Mouse (Mus musculus) midbrain, postnatal 0 days (tissue): ENCODE measurements around the gene Tmem251. TPM values are rescaled to one million over a fixed set of nuclear protein-coding genes. Genes with fewer than 3 reads are reported as not detected.

Source experiments
- ATAC-seq: fragments of 200-750 bp; cut with Nextera tagmentation; 2 replicates; pipeline ENCODE4 v1.8.0; 2017; ENCODE audit warnings: moderate number of reproducible peaks, mild to moderate bottlenecking, moderate TSS enrichment, moderate library complexity; ENCODE audit not compliant: low FRiP score
- DNase-seq: peaks from one replicate; pipeline ENCODE4 v3.0.0-alpha.2; 2015; ENCODE audit warnings: low spot score
- H3K27ac ChIP-seq: fragments of 300-500 bp; sonication (generic); 2 replicates; pipeline ENCODE4 v1.5.1; 2014; ENCODE audit warnings: low read depth, mild to moderate bottlenecking, low read length, mixed read lengths
- H3K27me3 ChIP-seq: fragments of 300-500 bp; sonication (generic); 2 replicates; pipeline ENCODE4 v1.6.1; 2014; ENCODE audit warnings: low read length, control low read depth, mixed read lengths; ENCODE audit not compliant: insufficient read depth
- H3K36me3 ChIP-seq: fragments of 300-500 bp; sonication (generic); 2 replicates; pipeline ENCODE4 v1.6.1; 2014; ENCODE audit warnings: low read length, control low read depth, mixed read lengths; ENCODE audit not compliant: insufficient read depth
- H3K4me1 ChIP-seq: fragments of 300-500 bp; sonication (generic); 2 replicates; pipeline ENCODE4 v1.6.1; 2014; ENCODE audit warnings: mild to moderate bottlenecking, control low read depth, antibody characterized with exemption, low read length, mixed read lengths; ENCODE audit not compliant: insufficient read depth
- H3K4me2 ChIP-seq: fragments of 300-500 bp; sonication (generic); 2 replicates; pipeline ENCODE4 v1.6.1; 2014; ENCODE audit warnings: low read depth, mild to moderate bottlenecking, low read length, mixed read lengths; ENCODE audit not compliant: poor library complexity, severe bottlenecking
- H3K4me3 ChIP-seq: fragments of 300-500 bp; sonication (generic); 2 replicates; pipeline ENCODE4 v1.5.1; 2014; ENCODE audit warnings: low read depth, mild to moderate bottlenecking, low read length, moderate library complexity
- H3K9ac ChIP-seq: fragments of 300-500 bp; sonication (generic); replicated peaks from 2 replicates; pipeline ENCODE4 v1.6.1; 2014; ENCODE audit warnings: mild to moderate bottlenecking, low read length, moderate library complexity, mixed read lengths; ENCODE audit not compliant: poor library complexity, severe bottlenecking
- H3K9me3 ChIP-seq: fragments of 300-500 bp; sonication (generic); 2 replicates; pipeline ENCODE4 v1.6.1; 2016; ENCODE audit warnings: low read length, control low read depth
- CTCF ChIP-seq: IDR thresholded peaks from 2 replicates; pipeline ENCODE4 v1.5.1; 2016; ENCODE audit warnings: antibody characterized with exemption, mild to moderate bottlenecking
- WGBS: fragments of 180-500 bp; shearing (Covaris S2); extraction: QIAGEN DNeasy Blood & Tissue Kit; methylation state at CpG from one replicate; pipeline ENCODE4 v1.1.7; 2014; 5-methylcytosine and 5-hydroxymethylcytosine counted together
- polyA plus RNA-seq: library from polyadenylated mRNA; unstranded; fragments of >200 nt; fragmentation: Nextera tagmentation; extraction: Ambion mirVana; gene quantifications from 2 replicates; pipeline ENCODE4 v1.2.1, GENCODE M21; 2015
- total RNA-seq: library from RNA; depleted of rRNA; stranded (reverse); fragments of >200 nt; gene quantifications from 2 replicates; pipeline ENCODE4 v1.2.3, GENCODE M21; 2014

Tmem251 gene
- total and polyA plus RNA-seq, 2 experiments from 2014 or later: 6.2 to 11.9 TPM

DNA sequence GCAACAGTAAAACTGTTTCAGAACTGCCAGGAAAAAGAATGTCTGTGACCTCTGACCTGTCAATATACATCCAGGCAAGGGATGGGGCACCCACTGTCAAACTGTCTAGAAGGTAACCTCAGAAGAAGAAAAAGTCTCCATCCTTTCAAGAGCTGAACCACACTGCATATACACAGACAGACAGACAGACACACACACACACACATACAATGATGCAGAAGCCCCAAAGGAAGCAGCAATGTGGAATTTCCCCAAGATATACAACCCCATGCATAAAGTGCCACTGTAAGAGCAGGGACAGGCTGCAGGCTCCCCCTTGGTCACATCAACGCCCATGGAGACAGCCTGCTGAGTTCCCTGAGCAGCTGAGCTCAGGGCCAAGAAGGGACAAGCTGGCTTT, 44.4 kb upstream of the Tmem251 start:
- Histone ChIP-seq H3K27me3 (no peaks in the 10 kb centered on the region), H3K27ac (no peak overlapping the region), H3K4me2 (no peak overlapping the region), H3K4me3 (no peak overlapping the region), H3K36me3 (no peaks in the 10 kb centered on the region), H3K9me3 (no peaks in the 10 kb centered on the region), H3K9ac (no peak overlapping the region), H3K4me1 (peaks cover 24% of the 10 kb centered on the region; the same call in 1 of the 2 replicates)
- no peak for ATAC-seq
- no peak for TF ChIP-seq CTCF
- 42% methylated on average over 1 of the region's 1 CpGs for WGBS
- no peak for DNase-seq

DNA sequence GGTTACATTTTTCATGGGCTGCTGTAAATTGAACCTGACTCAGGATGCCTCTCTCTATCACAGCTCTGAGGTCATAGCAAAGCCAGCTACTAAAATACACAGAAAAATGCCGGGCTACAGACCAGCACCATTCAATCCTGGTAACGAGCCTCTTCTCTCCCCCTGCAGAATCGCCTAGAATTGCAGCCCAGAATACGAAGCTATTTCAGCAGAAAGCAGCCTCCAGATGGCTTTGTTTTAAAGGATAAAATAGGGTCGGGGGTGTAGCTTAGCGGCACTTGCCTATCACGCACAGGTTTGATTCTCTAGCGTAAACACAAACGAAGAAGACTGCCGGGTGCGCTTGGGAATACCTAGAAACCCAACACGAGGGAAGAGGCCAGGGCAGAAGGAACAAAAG, 43.1 kb upstream of the Tmem251 start:
- Histone ChIP-seq H3K9me3 (no peaks in the 10 kb centered on the region), H3K36me3 (no peaks in the 10 kb centered on the region), H3K27me3 (no peaks in the 10 kb centered on the region), H3K4me2 (no peak overlapping the region), H3K27ac (0 out of 2 replicates have a peak overlapping the region, but pooled peaks have one; percentile 14), H3K4me3 (no peak overlapping the region), H3K4me1 (peaks cover 23% of the 10 kb centered on the region; the same call in 1 of the 2 replicates), H3K9ac (no peak overlapping the region)
- DNase-seq: no peak
- TF ChIP-seq CTCF: no peak; the same call in 1 of the 2 replicates
- 61% methylated on average over 12 of the region's 12 CpGs for WGBS
- no peak for ATAC-seq

DNA sequence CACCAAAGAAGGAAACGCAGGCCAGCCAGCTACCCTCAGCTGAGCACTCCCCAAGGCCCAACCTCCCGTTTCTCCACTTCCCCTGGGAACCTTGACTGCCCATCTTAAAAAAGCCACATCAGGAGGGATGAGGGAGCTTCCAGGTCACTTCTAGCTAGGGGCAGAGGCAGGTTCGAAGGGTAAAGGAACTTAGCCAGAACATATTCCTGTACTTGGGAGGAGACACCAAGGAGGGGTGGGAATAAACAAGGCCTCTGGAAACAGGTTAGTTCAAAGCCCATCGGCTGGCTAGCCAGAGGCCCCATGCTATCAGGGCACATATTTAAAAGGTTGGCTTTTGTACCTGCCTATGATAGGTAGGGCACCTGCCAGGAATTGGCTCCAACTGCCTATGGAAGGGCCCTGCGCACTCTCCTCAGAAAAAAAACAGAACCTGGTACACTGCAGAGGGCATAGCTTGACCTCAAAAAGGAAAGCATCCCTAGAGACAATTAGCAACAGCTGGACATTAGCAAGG, 41.8 kb upstream of the Tmem251 start:
- no peaks in the 10 kb centered on the region for H3K27me3 ChIP-seq
- no peaks in the 10 kb centered on the region for H3K9me3 ChIP-seq
- WGBS: 91% methylated on average over 5 of the region's 5 CpGs
- H3K4me3 ChIP-seq: peak overlapping the region; percentile 74; the same call in 1 of the 2 replicates
- peak overlapping the region; percentile 86 for H3K4me2 ChIP-seq
- H3K4me1 ChIP-seq: peaks cover 25% of the 10 kb centered on the region; the same call in 1 of the 2 replicates
- no peaks in the 10 kb centered on the region for H3K36me3 ChIP-seq
- no peak for DNase-seq
- ATAC-seq: no peak
- TF ChIP-seq CTCF: no peak
- peak overlapping the region; percentile 57; the same call in 1 of the 2 replicates for H3K27ac ChIP-seq
- no peak overlapping the region for H3K9ac ChIP-seq

DNA sequence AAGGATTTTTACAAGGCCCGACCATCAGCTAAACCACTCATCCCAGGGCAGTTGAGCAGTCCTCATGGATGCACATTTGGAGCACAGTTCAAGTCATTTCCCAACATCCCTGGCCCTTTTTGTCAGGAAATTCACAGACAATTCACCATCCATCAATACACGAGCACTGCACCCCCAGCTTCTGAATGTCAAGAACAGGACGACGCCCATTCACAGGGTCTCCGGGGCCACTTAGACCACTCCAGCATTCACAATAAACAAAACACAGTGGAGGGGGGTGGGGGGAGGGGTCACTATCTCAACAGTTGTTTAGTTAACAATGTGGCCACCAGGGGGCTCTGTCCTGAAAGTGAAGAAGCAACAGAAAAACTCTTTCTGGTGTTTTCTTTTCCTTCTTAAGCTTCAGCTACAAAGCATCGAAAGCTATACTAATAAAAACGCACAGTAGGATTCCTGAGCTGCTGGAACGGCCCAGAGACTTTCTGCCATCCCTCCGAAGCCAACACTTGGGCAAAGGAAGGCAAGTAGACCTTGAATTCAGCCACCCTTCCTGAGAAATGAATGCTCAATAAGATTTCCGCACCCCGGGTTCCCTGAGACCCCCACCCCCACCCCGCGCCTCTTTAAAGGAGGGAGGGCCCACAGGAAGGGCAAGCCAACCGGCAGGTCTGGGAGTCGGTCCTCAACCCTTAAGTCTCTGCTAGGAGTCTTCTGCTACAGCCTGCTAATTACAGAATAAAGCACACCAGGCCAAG, 41.0 kb upstream of the Tmem251 start:
- Histone ChIP-seq H3K4me2 (peak overlapping the region; percentile 86), H3K36me3 (no peaks in the 10 kb centered on the region), H3K9ac (peak overlapping the region; percentile 29; the same call in 1 of the 2 replicates), H3K27me3 (no peaks in the 10 kb centered on the region), H3K4me3 (peak overlapping the region; percentile 74), H3K4me1 (peaks cover 25% of the 10 kb centered on the region; the same call in 1 of the 2 replicates), H3K27ac (peak overlapping the region; percentile 57; the same call in 1 of the 2 replicates), H3K9me3 (no peaks in the 10 kb centered on the region)
- ATAC-seq (no peak), DNase-seq (peak; percentile 88)
- 3% methylated on average over 15 of the region's 15 CpGs for WGBS
- TF ChIP-seq CTCF: peak; percentile 85

DNA sequence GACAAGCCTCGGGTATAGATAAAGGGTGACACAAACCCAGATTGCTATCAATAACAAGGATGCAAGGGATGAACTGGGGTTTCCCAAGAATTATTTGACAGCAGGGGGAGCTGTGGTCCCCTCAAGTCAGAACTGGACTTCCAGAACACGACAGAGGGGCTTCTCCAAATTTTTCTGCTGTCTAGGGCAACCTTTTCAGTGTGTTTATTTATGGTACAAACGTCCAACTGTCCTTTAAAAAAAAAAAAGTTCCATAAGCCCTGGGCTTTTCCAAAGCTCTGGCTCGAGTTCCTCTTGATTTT, 40.5 kb upstream of the Tmem251 start:
- Histone ChIP-seq H3K4me2 (peak overlapping the region; percentile 86), H3K27ac (peak overlapping the region; percentile 57; the same call in 1 of the 2 replicates), H3K4me3 (peak overlapping the region; percentile 74), H3K4me1 (peaks cover 25% of the 10 kb centered on the region; the same call in 1 of the 2 replicates), H3K36me3 (no peaks in the 10 kb centered on the region), H3K9ac (peak overlapping the region; percentile 44; the same call in 1 of the 2 replicates), H3K27me3 (no peaks in the 10 kb centered on the region), H3K9me3 (no peaks in the 10 kb centered on the region)
- peak; percentile 62 for TF ChIP-seq CTCF
- ATAC-seq: no peak
- WGBS: 4% methylated on average over 4 of the region's 4 CpGs
- peak; percentile 63 for DNase-seq

DNA sequence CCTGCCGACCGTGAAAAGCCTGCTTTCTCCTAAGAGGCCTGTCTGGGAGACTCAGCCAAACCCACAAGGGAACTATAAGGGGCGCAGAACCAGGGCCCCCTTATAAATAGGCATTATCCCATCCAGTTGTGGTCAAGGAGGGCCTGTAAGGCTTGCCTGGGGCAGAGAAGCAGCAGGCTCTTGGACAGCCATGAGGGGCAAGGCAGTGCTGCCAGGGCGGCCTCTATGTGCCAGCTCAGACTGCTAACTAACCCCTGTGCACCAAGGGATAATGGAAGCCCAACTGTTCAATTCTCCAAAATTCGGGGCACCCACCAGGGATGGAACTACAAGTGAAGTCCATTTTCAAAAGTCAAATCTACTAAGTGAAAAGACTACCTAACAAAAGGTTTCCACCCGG, 40.1 kb upstream of the Tmem251 start:
- peak overlapping the region; percentile 44; the same call in 1 of the 2 replicates for H3K27ac ChIP-seq
- no peak for TF ChIP-seq CTCF
- H3K9ac ChIP-seq: peak overlapping the region; percentile 44
- no peaks in the 10 kb centered on the region for H3K27me3 ChIP-seq
- peak overlapping the region; percentile 74 for H3K4me3 ChIP-seq
- peaks cover 21% of the 10 kb centered on the region; the same call in 1 of the 2 replicates for H3K4me1 ChIP-seq
- WGBS: 19% methylated on average over 6 of the region's 6 CpGs
- ATAC-seq (no peak), DNase-seq (no peak)
- H3K36me3 ChIP-seq: no peaks in the 10 kb centered on the region
- no peaks in the 10 kb centered on the region for H3K9me3 ChIP-seq
- peak overlapping the region; percentile 86 for H3K4me2 ChIP-seq
